Mouse (Mus musculus) cerebellum, adult (tissue): ENCODE results near the gene Lmna.
A peak's percentile ranks its signal among the peaks of the same experiment; 100 is the strongest.

Experiments used
- ATAC-seq: cut with Nextera tagmentation; 2 replicates; pipeline ENCODE4 v1.9.2; 2017; ENCODE audit warnings: mild to moderate bottlenecking, moderate library complexity, mixed read lengths; ENCODE audit not compliant: insufficient number of reproducible peaks, low FRiP score, low TSS enrichment

Lmna gene

DNA sequence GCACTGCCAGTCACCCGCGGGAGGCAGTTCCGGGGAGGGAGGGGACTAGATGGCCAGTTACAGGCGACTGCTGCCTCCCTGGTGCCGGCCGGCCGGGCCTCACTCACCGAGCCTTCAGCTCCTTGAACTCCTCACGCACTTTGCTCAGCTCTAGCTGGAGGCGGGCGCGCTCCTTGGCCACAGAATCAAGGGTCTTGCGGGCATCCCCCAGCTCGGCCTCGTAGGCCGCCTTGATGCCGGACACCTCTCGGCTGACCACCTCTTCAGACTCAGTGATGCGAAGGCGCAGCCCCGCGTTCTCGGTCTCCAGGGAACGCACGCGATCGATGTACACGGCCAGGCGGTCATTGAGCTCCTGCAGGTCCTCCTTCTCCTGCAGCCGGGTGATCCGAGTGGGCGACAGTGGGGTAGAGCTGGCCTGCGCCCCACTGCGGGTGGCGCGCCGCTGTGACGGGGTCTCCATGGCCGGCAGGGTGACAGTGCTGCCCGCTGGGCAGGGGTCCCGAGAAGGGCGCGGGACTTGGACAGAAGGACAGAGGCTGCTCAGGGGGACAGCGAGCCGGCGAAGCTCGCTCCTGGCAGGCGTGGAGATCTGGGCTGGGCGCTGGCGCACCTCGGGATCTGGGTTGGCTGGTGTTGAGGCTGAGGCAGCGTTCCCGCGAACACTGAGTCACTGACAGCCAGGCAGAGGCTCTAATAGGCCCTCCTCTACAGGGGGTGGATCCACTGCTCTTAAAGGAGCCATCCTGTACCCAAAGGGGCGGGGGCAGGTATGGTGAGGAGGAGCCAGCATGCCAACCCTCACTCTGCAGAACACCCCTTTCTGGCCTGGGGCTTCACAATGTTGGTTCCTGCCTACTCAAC lies 6.9 kb downstream of the Lmna start:
- ATAC-seq: peak; percentile 94

- no peak for ATAC-seq
These were observed 7.7 kb downstream of the Lmna start for GRCm38 (mm10) chr3:88502031-88502571.

DNA sequence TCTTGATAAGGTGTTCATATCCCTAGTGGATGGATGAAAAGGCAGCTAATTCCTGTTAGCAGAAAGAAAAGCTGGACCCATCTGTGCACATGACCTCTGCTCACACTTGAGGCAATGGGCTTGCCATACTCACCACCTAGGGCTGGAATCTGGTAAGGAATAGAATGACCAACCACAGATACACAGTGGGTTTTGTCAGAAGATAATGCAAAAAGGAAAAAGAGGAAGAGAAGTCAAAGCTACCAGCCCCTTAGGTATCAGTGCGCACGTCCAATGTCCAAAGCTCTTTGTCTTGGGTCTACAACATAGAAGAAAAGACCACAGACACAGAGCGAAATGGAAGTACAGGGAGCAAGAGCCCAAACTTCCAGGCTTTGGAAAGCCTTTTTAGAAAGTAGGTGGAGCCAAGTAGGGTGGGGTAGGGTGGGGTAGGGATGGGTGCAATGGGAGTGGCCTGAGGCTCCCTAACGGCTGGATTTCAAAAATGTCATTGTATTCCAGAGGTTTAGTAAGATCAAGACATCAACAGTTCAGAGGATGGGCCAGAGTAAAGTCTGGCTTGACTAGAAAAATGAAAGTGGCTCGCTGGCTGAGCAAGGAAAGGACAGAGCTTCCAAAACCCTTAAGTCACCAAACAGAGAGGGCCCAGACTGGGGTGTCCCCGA lies 8.3 kb downstream of the Lmna start:
- no peak for ATAC-seq

GRCm38 (mm10) chr3:88500655-88501365 lies 8.9 kb downstream of the Lmna start:
- ATAC-seq: no peak

DNA sequence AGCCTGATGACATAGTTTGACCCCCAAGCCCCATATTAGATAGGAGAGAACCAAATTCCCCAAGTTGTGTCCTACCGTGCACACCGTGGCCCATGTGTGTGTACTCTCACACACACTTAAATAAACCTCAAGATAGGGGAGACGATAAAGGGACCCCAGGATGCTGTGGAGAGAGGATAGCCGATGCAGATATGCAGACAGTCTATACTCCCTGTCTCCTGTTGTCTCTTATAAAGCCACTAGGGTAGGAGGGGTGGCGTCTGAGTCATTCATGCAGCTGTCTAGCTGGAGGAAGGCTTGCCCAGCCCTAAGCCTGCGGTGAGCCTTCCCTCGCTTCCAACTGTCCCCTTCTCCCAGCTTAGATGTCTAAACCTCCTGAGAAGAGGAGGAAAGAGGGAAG lies 9.7 kb downstream of the Lmna start:
- ATAC-seq: no peak

- ATAC-seq: no peak
These were observed 10.2 kb downstream of the Lmna start for GRCm38 (mm10) chr3:88499580-88499979.

GRCm38 (mm10) chr3:88495741-88496415 lies 13.9 kb downstream of the Lmna start:
- ATAC-seq: no peak

DNA sequence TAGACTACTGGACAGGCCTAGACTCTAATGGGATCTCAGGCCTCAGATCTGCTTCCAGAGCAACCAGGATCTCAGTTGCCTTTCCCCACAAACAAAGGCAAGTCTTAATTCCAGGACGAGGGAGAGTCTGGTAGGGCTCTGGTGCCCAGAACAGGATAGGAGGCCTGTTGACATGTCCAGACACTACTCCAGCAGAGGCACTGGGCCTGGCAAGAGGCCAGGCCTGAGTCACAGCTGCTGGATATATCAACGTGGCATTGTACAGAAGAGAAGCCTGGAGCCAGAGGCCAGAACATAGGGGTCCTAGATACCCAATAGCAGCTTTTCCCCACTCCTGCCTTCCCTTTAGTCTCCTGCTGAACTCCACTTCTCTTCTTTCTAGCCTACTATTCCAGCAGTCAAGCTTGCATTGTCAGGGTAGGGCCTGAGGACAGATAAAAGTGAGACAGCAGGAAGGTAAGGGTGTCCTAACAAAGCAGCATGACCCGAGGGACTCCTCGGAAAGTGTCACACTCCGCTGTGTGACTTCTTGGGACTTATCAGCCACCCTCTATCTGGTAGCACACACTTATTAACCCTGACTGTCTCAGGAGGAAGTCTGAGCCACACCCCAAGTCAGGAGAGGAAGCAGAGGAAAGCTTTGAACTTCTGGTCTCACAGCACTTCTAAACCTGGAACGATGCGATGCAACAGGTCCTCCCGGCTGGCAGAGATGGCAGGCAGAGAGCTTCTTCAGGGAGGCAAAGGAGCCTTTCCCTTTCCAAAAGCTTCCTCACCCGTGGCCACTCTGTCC lies 14.7 kb downstream of the Lmna start:
- ATAC-seq: no peak

DNA sequence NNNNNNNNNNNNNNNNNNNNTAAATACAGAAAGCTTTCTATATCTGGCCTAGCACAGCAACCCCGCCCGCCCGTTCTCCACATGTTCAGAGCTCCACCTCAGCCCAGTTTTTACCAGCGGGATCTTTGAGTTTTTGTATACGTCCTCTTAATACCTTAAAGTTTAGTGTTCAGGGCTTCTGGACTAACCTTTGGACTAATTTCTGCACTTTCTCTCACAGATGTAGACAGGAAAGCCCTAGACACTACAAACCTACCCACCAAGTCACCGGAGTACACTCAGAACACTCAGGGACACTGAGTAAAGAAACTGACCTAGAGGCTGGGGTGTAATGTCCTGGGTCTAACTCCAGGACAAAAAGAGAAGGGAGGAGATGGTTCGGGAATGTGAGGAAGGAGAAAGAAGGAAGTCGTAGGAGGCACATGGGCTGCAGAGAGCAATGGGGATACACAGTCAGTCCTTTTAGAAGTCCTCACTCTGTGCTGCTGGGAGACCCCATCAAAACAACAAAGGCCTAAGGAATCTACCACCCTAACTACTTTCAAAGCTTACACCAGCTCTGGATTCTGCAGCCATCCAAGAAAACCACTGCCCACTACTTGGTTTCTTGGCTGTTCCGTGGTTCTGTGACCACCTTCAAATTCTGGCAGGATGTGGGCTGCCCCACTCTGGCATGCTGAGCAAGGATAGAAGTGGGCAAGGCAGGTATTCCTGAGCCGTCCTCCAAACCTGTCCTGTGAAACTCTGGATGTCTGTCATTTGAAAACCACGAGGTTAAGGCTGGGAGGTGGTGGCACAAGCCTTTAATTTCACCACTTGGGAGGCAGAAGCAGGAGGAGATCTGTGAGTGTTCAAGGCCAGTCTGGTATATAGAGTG lies 15.8 kb downstream of the Lmna start:
- ATAC-seq: no peak

GRCm38 (mm10) chr3:88487396-88487795 lies 22.4 kb downstream of the Lmna start:
- ATAC-seq: no peak

DNA sequence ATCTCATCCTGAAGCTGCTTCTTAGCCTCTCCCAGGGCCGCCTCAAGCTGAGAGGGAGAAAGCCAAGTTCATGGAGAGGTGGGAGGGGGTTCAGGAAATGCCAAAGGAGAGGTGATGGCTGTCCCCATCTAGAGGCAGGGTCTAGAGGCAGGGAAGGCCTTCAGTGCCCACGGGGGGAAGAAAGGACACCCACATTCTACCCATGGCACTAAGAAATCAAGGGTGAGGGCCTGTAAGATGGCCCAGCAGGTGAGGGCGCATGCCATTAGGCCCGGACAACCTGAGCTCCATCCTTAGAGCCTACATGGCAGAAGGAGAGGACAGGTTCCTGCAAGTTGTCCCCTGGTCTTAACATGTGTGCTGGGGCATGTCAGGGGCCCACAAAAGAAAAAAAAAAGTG lies 22.9 kb downstream of the Lmna start:
- ATAC-seq: no peak

GRCm38 (mm10) chr3:88486043-88486442 lies 23.7 kb downstream of the Lmna start:
- no peak for ATAC-seq

GRCm38 (mm10) chr3:88484597-88485316 lies 25.0 kb downstream of the Lmna start:
- no peak for ATAC-seq

GRCm38 (mm10) chr3:88483621-88484020 lies 26.1 kb downstream of the Lmna start:
- peak; percentile 41; the same call in 1 of the 2 replicates for ATAC-seq

DNA sequence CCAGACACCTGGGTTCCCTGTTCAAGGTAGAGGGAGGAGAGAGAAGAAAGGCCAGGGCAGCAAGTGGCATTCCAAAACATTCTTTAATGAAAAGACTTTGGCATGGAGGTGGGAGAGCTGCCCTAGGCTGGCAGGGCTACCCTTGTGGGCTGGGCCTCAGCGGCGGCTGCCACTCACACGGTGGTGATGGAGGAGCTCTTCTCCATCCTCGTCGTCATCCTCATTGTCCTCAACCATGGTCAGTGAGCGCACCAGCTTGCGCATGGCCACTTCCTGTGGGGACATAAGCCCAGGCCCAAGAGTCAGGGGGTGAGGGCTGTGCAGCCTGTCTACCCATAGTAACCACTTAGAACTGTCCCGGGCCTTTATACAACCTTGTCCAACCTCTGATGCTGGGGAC lies 26.6 kb downstream of the Lmna start:
- ATAC-seq: no peak

DNA sequence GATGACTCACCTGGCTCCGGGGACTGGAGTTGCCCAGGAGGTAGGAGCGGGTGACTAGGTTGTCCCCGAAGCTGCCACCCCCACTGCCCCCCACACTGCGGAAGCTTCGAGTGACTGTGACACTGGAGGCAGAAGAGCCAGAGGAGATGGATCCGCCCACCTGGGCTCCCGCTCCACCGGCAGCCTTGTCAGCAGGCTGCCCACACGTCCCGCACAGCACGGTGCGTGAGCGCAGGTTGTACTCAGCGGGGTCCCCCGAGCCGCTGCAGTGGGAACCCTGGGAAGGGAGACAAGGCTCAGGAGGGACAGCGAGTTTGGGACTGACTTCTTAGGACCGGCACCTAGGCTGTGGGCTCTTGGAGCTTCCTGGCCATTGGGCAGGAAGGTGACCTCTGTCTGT lies 27.4 kb downstream of the Lmna start:
- ATAC-seq: no peak

GRCm38 (mm10) chr3:88481372-88482040 lies 28.2 kb downstream of the Lmna start:
- ATAC-seq: no peak
